Comparison of ENCODE assay signal across 16 mouse cellular contexts in genomic region chr1:156652189-156652822, GRCm38 (mm10). TPM values are rescaled to one million over a fixed set of nuclear protein-coding genes. Genes with fewer than 3 reads are reported as not detected.
DNase-seq lines count a peak whose midpoint lies in the region; ATAC-seq and TF ChIP-seq lines count a peak whose summit lies in the region.
"Had no signal": no experiment of that assay in that cellular context is flagged by ENCODE, and none has a peak within 500 bp of the region (broad histone marks: within the 10 kb centered on the region; RNA-seq: fewer than 3 reads in every experiment).

No protein-coding gene starts in this region.

- no peak overlapping the region for H3K9ac ChIP-seq in forebrain, embryonic 11.5 days (ENCODE audit: low read length)
- no peak overlapping the region for H3K9ac ChIP-seq in forebrain, embryonic 13.5 days
- H3K9ac ChIP-seq in hindbrain, postnatal 0 days (replicated peaks; ENCODE audit: low read length) = no peak overlapping the region
- peak overlapping the region; percentile 9; the same call in 1 of the 2 replicates for H3K9ac ChIP-seq in CH12.LX (ENCODE audit: insufficient read depth, low read depth)
- H3K9ac ChIP-seq in limb, embryonic 15.5 days = no peak overlapping the region
- H3K9ac ChIP-seq: intestine, embryonic 15.5 days; neural tube, embryonic 15.5 days had no signal

- no peaks in the 10 kb centered on the region for H3K79me2 ChIP-seq in CH12.LX (replicated peaks; ENCODE audit: control insufficient read depth, extremely low read depth, insufficient read depth, poor library complexity, severe bottlenecking)

- H3K36me3 ChIP-seq in forebrain, embryonic 11.5 days (ENCODE audit: control insufficient read depth, insufficient read depth, low read length) = no peaks in the 10 kb centered on the region
- peaks cover 18% of the 10 kb centered on the region; the same call in 1 of the 2 replicates for H3K36me3 ChIP-seq in forebrain, embryonic 13.5 days (ENCODE audit: poor library complexity, severe bottlenecking)
- no peaks in the 10 kb centered on the region; the same call in 1 of the 2 replicates for H3K36me3 ChIP-seq in hindbrain, postnatal 0 days (ENCODE audit: insufficient read depth, low read length)
- H3K36me3 ChIP-seq in hindbrain, embryonic 10.5 days = peaks cover 12% of the 10 kb centered on the region
- peaks cover 45 to 77% of the 10 kb centered on the region in 2 experiments for H3K36me3 ChIP-seq in CH12.LX (replicated peaks in 1 of 2; ENCODE audit: control insufficient read depth in 1 of 2, insufficient read depth in 1 of 2, low read length in 1 of 2)
- H3K36me3 ChIP-seq in limb, embryonic 15.5 days = no peaks in the 10 kb centered on the region
- H3K36me3 ChIP-seq: intestine, embryonic 15.5 days; neural tube, embryonic 15.5 days had no signal

- H3K9me3 ChIP-seq in forebrain, embryonic 11.5 days (ENCODE audit: control insufficient read depth, low read length) = no peaks in the 10 kb centered on the region
- H3K9me3 ChIP-seq in forebrain, embryonic 13.5 days (replicated peaks) = no peaks in the 10 kb centered on the region
- no peaks in the 10 kb centered on the region for H3K9me3 ChIP-seq in hindbrain, postnatal 0 days (ENCODE audit: low read length)
- H3K9me3 ChIP-seq in hindbrain, embryonic 10.5 days = no peaks in the 10 kb centered on the region
- no peaks in the 10 kb centered on the region for H3K9me3 ChIP-seq in CH12.LX (replicated peaks; ENCODE audit: low read length)
- no peaks in the 10 kb centered on the region for H3K9me3 ChIP-seq in limb, embryonic 15.5 days
- H3K9me3 ChIP-seq: intestine, embryonic 15.5 days; megakaryocyte, embryonic 14.5 days; neural tube, embryonic 15.5 days had no signal

- no peaks in the 10 kb centered on the region for H3K4me1 ChIP-seq in forebrain, embryonic 11.5 days (replicated peaks; ENCODE audit: control insufficient read depth, insufficient read depth, low read length)
- H3K4me1 ChIP-seq in forebrain, embryonic 13.5 days = 0 out of 2 replicates have a peak, but pooled peaks cover 2% of the 10 kb centered on the region
- H3K4me1 ChIP-seq in hindbrain, postnatal 0 days (ENCODE audit: insufficient read depth, low read length) = no peaks in the 10 kb centered on the region
- H3K4me1 ChIP-seq in hindbrain, embryonic 10.5 days (replicated peaks) = peaks cover 9% of the 10 kb centered on the region; the same call in 1 of the 2 replicates
- H3K4me1 ChIP-seq in CH12.LX (ENCODE audit: control insufficient read depth in 1 of 2, insufficient read depth in 2 of 2) = peaks cover 0 to 52% of the 10 kb centered on the region in 2 experiments; a peak in 3 of 4 replicates
- H3K4me1 ChIP-seq in limb, embryonic 15.5 days = peaks cover 22% of the 10 kb centered on the region

- ATAC-seq in forebrain, embryonic 11.5 days (replicated peaks; ENCODE audit: low FRiP score) = no peak
- no peak for ATAC-seq in forebrain, embryonic 13.5 days
- ATAC-seq in hindbrain, postnatal 0 days = peak; percentile 47; the same call in 1 of the 2 replicates
- no peak for ATAC-seq in limb, embryonic 15.5 days (ENCODE audit: insufficient number of reproducible peaks, low FRiP score, low TSS enrichment, low read depth)
- ATAC-seq: intestine, embryonic 15.5 days had no signal

- H3K4me3 ChIP-seq in forebrain, embryonic 11.5 days (ENCODE audit: low read depth, low read length) = no peak overlapping the region
- H3K4me3 ChIP-seq in forebrain, embryonic 13.5 days = no peak overlapping the region
- H3K4me3 ChIP-seq in hindbrain, postnatal 0 days (ENCODE audit: low read length) = no peak overlapping the region
- H3K4me3 ChIP-seq in hindbrain, embryonic 10.5 days = no peak overlapping the region
- H3K4me3 ChIP-seq in CH12.LX (replicated peaks in 1 of 3; ENCODE audit: low read depth in 2 of 3, low read length in 2 of 3, poor library complexity in 1 of 3) = no peak overlapping the region
- H3K4me3 ChIP-seq in limb, embryonic 15.5 days = no peak overlapping the region
- H3K4me3 ChIP-seq: intestine, embryonic 15.5 days; megakaryocyte, embryonic 14.5 days; neural tube, embryonic 15.5 days had no signal

- no peak overlapping the region for H3K4me2 ChIP-seq in forebrain, embryonic 11.5 days (ENCODE audit: low read depth, low read length, severe bottlenecking)
- no peak overlapping the region for H3K4me2 ChIP-seq in forebrain, embryonic 13.5 days
- H3K4me2 ChIP-seq in hindbrain, postnatal 0 days (ENCODE audit: low read depth, low read length) = no peak overlapping the region
- peak overlapping the region; percentile 33; the same call in 1 of the 2 replicates for H3K4me2 ChIP-seq in CH12.LX (ENCODE audit: insufficient read depth, low read depth, poor library complexity, severe bottlenecking)
- no peak overlapping the region for H3K4me2 ChIP-seq in limb, embryonic 15.5 days
- H3K4me2 ChIP-seq: intestine, embryonic 15.5 days; neural tube, embryonic 15.5 days had no signal

- no peak overlapping the region for H3K27ac ChIP-seq in forebrain, embryonic 11.5 days (ENCODE audit: low read depth, low read length)
- H3K27ac ChIP-seq in forebrain, embryonic 13.5 days = no peak overlapping the region
- H3K27ac ChIP-seq in hindbrain, postnatal 0 days = no peak overlapping the region
- no peak overlapping the region for H3K27ac ChIP-seq in hindbrain, embryonic 10.5 days
- peak overlapping the region; percentile 94 for H3K27ac ChIP-seq in CH12.LX (ENCODE audit: insufficient read depth, low read depth)
- H3K27ac ChIP-seq in limb, embryonic 15.5 days = peak overlapping the region; percentile 22; the same call in 1 of the 2 replicates
- H3K27ac ChIP-seq: intestine, embryonic 15.5 days; neural tube, embryonic 15.5 days had no signal

- 77% methylated on average over 6 of the region's 6 CpGs for WGBS in forebrain, embryonic 11.5 days
- WGBS in forebrain, embryonic 13.5 days = 77% methylated on average over 6 of the region's 6 CpGs
- 44% methylated on average over 6 of the region's 6 CpGs for WGBS in hindbrain, postnatal 0 days
- 65% methylated on average over 6 of the region's 6 CpGs for WGBS in hindbrain, embryonic 10.5 days
- 39% methylated on average over 6 of the region's 6 CpGs for WGBS in limb, embryonic 15.5 days

- peak; percentile 42 for DNase-seq in forebrain, embryonic 11.5 days (ENCODE audit: low spot score)
- no peak for DNase-seq in hindbrain, postnatal 0 days (ENCODE audit: low spot score)
- no peak for DNase-seq in hindbrain, embryonic 10.5 days (ENCODE audit: low spot score)
- DNase-seq in CH12.LX (ENCODE audit: extremely low read depth) = peak; percentile 84
- DNase-seq in cerebellum, postnatal 4 days (ENCODE audit: low spot score in 2 of 2) = no peak
- no peak for DNase-seq in thymus, postnatal 25 days
- DNase-seq: adrenal gland, postnatal 10 days; cerebellum, adult 9-11 months; kidney, postnatal 10 days; layer of hippocampus, adult 9-11 months; retina, postnatal 1 day had no signal

- TF ChIP-seq EP300 in CH12.LX (IDR thresholded peaks at IDR 0.05; ENCODE audit: low read length) = peak; percentile 36; the same call in 1 of the 2 replicates

- no peak for TF ChIP-seq CTCF in hindbrain, postnatal 0 days (IDR thresholded peaks at IDR 0.05; ENCODE audit: low read depth)
- no peak for TF ChIP-seq CTCF in CH12.LX (conservative IDR thresholded peaks at IDR 0.05 in 1 of 2, IDR thresholded peaks at IDR 0.05 in 1 of 2; ENCODE audit: low read depth in 2 of 2, low read length in 2 of 2)

- dilution Hi-C loops in CH12.LX (cut with MboI; ENCODE audit: extremely low pct_ligation_motif_present, extremely low pct_unique_long_range_greater_than_20kb, low sequenced_read_pairs) = no loop called here

- no peak for TF ChIP-seq RAD21 in CH12.LX (IDR thresholded peaks at IDR 0.05; ENCODE audit: low read depth, low read length)

- TF ChIP-seq POLR2A in CH12.LX (IDR thresholded peaks at IDR 0.05; ENCODE audit: low read depth, low read length) = no peak

- H3K27me3 ChIP-seq in forebrain, embryonic 11.5 days (ENCODE audit: control insufficient read depth, insufficient read depth, low read length) = no peaks in the 10 kb centered on the region
- no peaks in the 10 kb centered on the region for H3K27me3 ChIP-seq in forebrain, embryonic 13.5 days
- H3K27me3 ChIP-seq in hindbrain, postnatal 0 days (ENCODE audit: insufficient read depth, low read length) = no peaks in the 10 kb centered on the region
- H3K27me3 ChIP-seq in hindbrain, embryonic 10.5 days (ENCODE audit: insufficient read depth, poor library complexity, severe bottlenecking) = no peaks in the 10 kb centered on the region
- H3K27me3 ChIP-seq in CH12.LX (replicated peaks) = no peaks in the 10 kb centered on the region
- no peaks in the 10 kb centered on the region for H3K27me3 ChIP-seq in limb, embryonic 15.5 days
- H3K27me3 ChIP-seq: intestine, embryonic 15.5 days; megakaryocyte, embryonic 14.5 days; neural tube, embryonic 15.5 days had no signal

- in situ Hi-C loops in CH12.LX (cut with MboI; ENCODE audit: low pct_ligation_motif_present, low pct_unique_long_range_greater_than_20kb, low sequenced_read_pairs) = loop anchor here (10.0 kb wide), 1 partner anchor 62 kb away; the partner anchor contains the start of gene Fam20b

TF ChIP-seq in CH12.LX, 34 proteins besides CTCF, POLR2A, EP300 and RAD21 (continues in another document):
- 0 out of 2 replicates have a peak, but pooled peaks have one; percentile 22 for TF ChIP-seq NELFE (IDR thresholded peaks at IDR 0.05; ENCODE audit: low read depth, low read length)
- peak; percentile 52; the same call in 1 of the 2 replicates for TF ChIP-seq TCF12 (IDR thresholded peaks at IDR 0.05; ENCODE audit: low read depth, low read length)
- TF ChIP-seq MAFK (IDR thresholded peaks at IDR 0.05; ENCODE audit: insufficient replicate concordance, low read length) = no peak
- TF ChIP-seq CHD1 (IDR thresholded peaks at IDR 0.05; ENCODE audit: low read depth, low read length) = peak; percentile 93
- TF ChIP-seq BHLHE40 (IDR thresholded peaks at IDR 0.05; ENCODE audit: low read depth, low read length) = peak; percentile 23; the same call in 1 of the 2 replicates
- no peak for TF ChIP-seq ZC3H11A (IDR thresholded peaks at IDR 0.05; ENCODE audit: low read depth, low read length)
- peak; percentile 40; the same call in 1 of the 2 replicates for TF ChIP-seq POLR2AphosphoS2 (IDR thresholded peaks at IDR 0.05; ENCODE audit: low read depth, low read length)
- peak; percentile 21; the same call in 1 of the 2 replicates for TF ChIP-seq CHD2 (IDR thresholded peaks at IDR 0.05; ENCODE audit: low read length)
- TF ChIP-seq USF2 (conservative IDR thresholded peaks at IDR 0.05; ENCODE audit: low read depth, low read length) = no peak

RNA-seq across cellular contexts. Expression of gene Tor3a, which starts 21.9 kb away (rescaled TPM):
- polyA plus RNA-seq in forebrain, embryonic 11.5 days (2014; fragmentation: Nextera tagmentation; extraction: Ambion mirVana) = 5.2 and 7.8 TPM in 2 replicates
- polyA plus RNA-seq in forebrain, embryonic 13.5 days (2015; fragmentation: Nextera tagmentation; extraction: Ambion mirVana) = 3.7 and 6.4 TPM in 2 replicates
- total RNA-seq in hindbrain, postnatal 0 days (2014; rRNA removed) = 2.4 and 5.6 TPM in 2 replicates
- 3.0 and 4.3 TPM in 2 replicates for polyA plus RNA-seq in hindbrain, postnatal 0 days (2015; fragmentation: Nextera tagmentation; extraction: Ambion mirVana)
- polyA plus RNA-seq in hindbrain, embryonic 10.5 days (2016; fragmentation: Nextera tagmentation; extraction: Ambion mirVana) = 7.2 and 7.5 TPM in 2 replicates
- total RNA-seq in CH12.LX (2012; rRNA removed) (37.2 and 37.6 TPM in 2 replicates), CH12.LX (2014; rRNA removed) (50.5 and 53.8 TPM in 2 replicates)
- polyA plus RNA-seq in CH12.LX (2012; ENCODE audit: insufficient read length, low read depth) = 85.7 and 88.6 TPM in 2 replicates
- 13.6 and 13.9 TPM in 2 replicates for polyA plus RNA-seq in limb, embryonic 15.5 days (2015; fragmentation: Nextera tagmentation; extraction: Ambion mirVana)

Comparison
In these comparisons a context has a peak if more than half of its experiments do, and no peak if none do; other contexts are left out.
1. DNase-seq: peak in forebrain, embryonic 11.5 days (single experiment) and CH12.LX (single experiment); none in hindbrain, postnatal 0 days (single experiment), hindbrain, embryonic 10.5 days (single experiment), cerebellum, postnatal 4 days (0 of 2) and thymus, postnatal 25 days (single experiment).
2. H3K27ac ChIP-seq: peak in CH12.LX (single experiment) and limb, embryonic 15.5 days (single experiment); none in forebrain, embryonic 11.5 days (single experiment), forebrain, embryonic 13.5 days (single experiment), hindbrain, postnatal 0 days (single experiment) and hindbrain, embryonic 10.5 days (single experiment).